ENCODE assay signal across 7 mouse cellular contexts in the genomic region with DNA sequence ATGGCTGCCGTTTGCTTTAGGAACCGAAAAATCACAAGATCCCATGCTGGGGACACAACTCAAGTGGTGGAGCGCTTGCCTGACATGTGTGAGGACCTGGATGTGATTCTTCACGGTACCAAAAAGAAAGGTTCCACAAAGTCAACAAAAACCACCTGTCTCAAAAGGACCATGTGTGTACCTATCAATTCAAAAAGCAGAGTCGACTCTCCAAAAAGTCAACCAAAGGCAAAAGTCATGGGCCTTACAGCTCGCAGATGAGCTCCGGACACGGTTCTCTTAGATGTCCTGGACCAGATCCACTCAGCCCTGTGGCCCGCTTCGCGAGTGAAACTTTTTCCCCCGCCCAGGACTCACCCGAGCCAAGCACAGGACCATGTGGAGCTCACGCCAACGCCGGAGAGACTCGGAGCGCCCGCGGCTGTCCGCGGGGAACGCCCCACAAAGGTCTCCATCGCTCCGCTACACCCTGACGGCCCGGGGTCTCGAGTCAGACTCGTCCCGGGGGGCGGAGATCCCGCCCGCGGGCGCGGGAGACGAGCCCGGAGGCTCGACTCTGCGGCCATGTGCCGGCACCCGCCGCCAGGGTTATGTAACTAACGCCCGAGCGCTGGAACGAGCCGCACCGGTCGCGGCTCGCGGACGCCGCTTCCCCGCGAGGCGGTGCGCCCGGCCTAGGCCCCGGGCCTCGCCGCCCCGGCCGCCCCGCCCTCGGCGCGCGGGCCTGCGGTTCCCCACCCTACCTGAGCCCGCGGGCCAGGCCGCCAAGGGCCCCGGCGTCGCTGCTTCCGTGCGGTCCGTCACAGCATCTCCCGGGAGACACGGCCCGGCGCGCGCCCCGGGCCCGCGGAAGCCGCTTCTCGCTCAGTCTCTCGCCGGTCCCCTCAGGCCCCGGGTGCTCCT. TPM values are rescaled to one million over a fixed set of nuclear protein-coding genes. Genes with fewer than 3 reads are reported as not detected.
A peak's percentile ranks its signal among the peaks of the same experiment; 100 is the strongest.
DNase-seq lines count a peak whose midpoint lies in the region; ATAC-seq and TF ChIP-seq lines count a peak whose summit lies in the region.

A gene (plus strand): TSS at position 767 of the 903 bp plus-strand sequence.

- 0 out of 2 replicates have a peak, but pooled peaks have one; percentile 6 for TF ChIP-seq CTCF in gastrocnemius, adult 2 months (IDR thresholded peaks at IDR 0.05)

- H3K9me3 ChIP-seq in hindbrain, embryonic 16.5 days (ENCODE audit: control insufficient read depth, low read length): no peaks in the 10 kb centered on the region

- intact Hi-C loops in gastrocnemius, adult 2 months (cut with DNase I): loop anchor here (2.0 kb wide), 1 partner anchor 42 kb away; no protein-coding TSS in a partner anchor

- peak within 1 kb of the TSS; percentile 94 for H3K9ac ChIP-seq in hindbrain, embryonic 16.5 days (ENCODE audit: low read depth, low read length)

- H3K4me2 ChIP-seq in hindbrain, embryonic 16.5 days (ENCODE audit: low read length): peak within 1 kb of the TSS; percentile 75

- H3K4me3 ChIP-seq in gastrocnemius, adult 2 months: peak within 1 kb of the TSS; percentile 89
- H3K4me3 ChIP-seq in hindbrain, embryonic 16.5 days (ENCODE audit: low read length): peak within 1 kb of the TSS; percentile 92
- H3K4me3 ChIP-seq in macrophage (ENCODE audit: inconsistent target): peak within 1 kb of the TSS; percentile 64

- H3K79me2 ChIP-seq in macrophage (ENCODE audit: inconsistent target): peaks cover 41% of the 10 kb centered on the region

- 0 out of 2 replicates have a peak, but pooled peaks cover 2% of the 10 kb centered on the region for H3K36me3 ChIP-seq in hindbrain, embryonic 16.5 days (ENCODE audit: control insufficient read depth, insufficient read depth, low read length)
- H3K36me3 ChIP-seq in macrophage (ENCODE audit: inconsistent target): no peaks in the 10 kb centered on the region; the same call in 1 of the 2 replicates

- H3K27ac ChIP-seq in gastrocnemius, adult 2 months: peak within 1 kb of the TSS; percentile 99
- peak within 1 kb of the TSS; percentile 89 for H3K27ac ChIP-seq in hindbrain, embryonic 16.5 days (ENCODE audit: low read depth, low read length)
- peak within 1 kb of the TSS; percentile 24; the same call in 1 of the 2 replicates for H3K27ac ChIP-seq in macrophage

- peak; percentile 81 for ATAC-seq in hindbrain, embryonic 16.5 days

- peaks cover 15% of the 10 kb centered on the region for H3K4me1 ChIP-seq in hindbrain, embryonic 16.5 days (ENCODE audit: control insufficient read depth, insufficient read depth, low read depth, low read length)

- WGBS in hindbrain, embryonic 16.5 days: under 1% methylated on average over 86 of the region's 94 CpGs
- under 1% methylated on average over 90 of the region's 94 CpGs for WGBS in macrophage (ENCODE audit: missing documents)

- peak; percentile 60 for DNase-seq in adrenal gland, adult 8-10 months
- DNase-seq in embryo, embryonic 10 days (ENCODE audit: low spot score): peak; percentile 43
- DNase-seq in gastrocnemius, adult 2 months: peak; percentile 88
- peak; percentile 18 to 47 for DNase-seq in left cerebral cortex, adult 9 months (ENCODE audit: low spot score in 2 of 2)
- peak; percentile 40 to 48 for DNase-seq in right cerebral cortex, postnatal 36 days (ENCODE audit: low spot score in 2 of 2)

- H3K27me3 ChIP-seq in hindbrain, embryonic 16.5 days (replicated peaks; ENCODE audit: control insufficient read depth, insufficient read depth, low read length): no peaks in the 10 kb centered on the region

RNA-seq across cellular contexts. Expression of the gene that starts here (rescaled TPM):
- not detected for total RNA-seq in adrenal gland, adult 8-10 months (2022)
- total RNA-seq in gastrocnemius, adult 2 months (2021): not detected
- 0.13 TPM in 1 of 2 replicates, not detected in the other for polyA plus RNA-seq in hindbrain, embryonic 16.5 days (2015; fragmentation: Nextera tagmentation; extraction: Ambion mirVana)
- 1 to 10 TPM in 3 of 26 experiments, under 1 TPM in 6, not detected in 17; 0.49 to 1.7 (median 0.77) TPM for total RNA-seq in macrophage (2018; cell fraction: chromatin; rRNA removed)
- under 1 TPM in 15 of 26 experiments, not detected in 11; 0.11 to 0.51 (median 0.21) TPM for total RNA-seq in macrophage (2018; cell fraction: cytosol; rRNA removed)
- 1 to 10 TPM in 1 of 26 experiments, under 1 TPM in 6, not detected in 19; 0.35 to 1.1 (median 0.46) TPM for total RNA-seq in macrophage (2018; cell fraction: nucleus; rRNA removed)
- polyA plus RNA-seq in macrophage (2018): not detected in 3 replicates

Comparison
In these comparisons a context has a peak if more than half of its experiments do, and no peak if none do; other contexts are left out.
1. Peak in every context shown above with its lines: DNase-seq, ATAC-seq, H3K4me3 ChIP-seq and H3K27ac ChIP-seq.
2. Peak in DNase-seq in adrenal gland, adult 8-10 months; RNA of the gene not detected or under 1 TPM.
3. Peak in DNase-seq, H3K4me3 ChIP-seq and H3K27ac ChIP-seq in gastrocnemius, adult 2 months; RNA of the gene not detected or under 1 TPM.
4. Peak in ATAC-seq, H3K4me3 ChIP-seq, H3K27ac ChIP-seq, H3K9ac ChIP-seq and H3K4me2 ChIP-seq in hindbrain, embryonic 16.5 days; RNA of the gene not detected or under 1 TPM.
5. DNase-seq: peak in every context shown above with its lines; median percentile 88 in gastrocnemius, adult 2 months; 60 in adrenal gland, adult 8-10 months; 44 in right cerebral cortex, postnatal 36 days; 43 in embryo, embryonic 10 days; 32 in left cerebral cortex, adult 9 months.
6. H3K27ac ChIP-seq: peak in every context shown above with its lines; median percentile 99 in gastrocnemius, adult 2 months; 89 in hindbrain, embryonic 16.5 days; 24 in macrophage.